Mouse (Mus musculus): ENCODE results near the gene Tnip1.

DNA sequence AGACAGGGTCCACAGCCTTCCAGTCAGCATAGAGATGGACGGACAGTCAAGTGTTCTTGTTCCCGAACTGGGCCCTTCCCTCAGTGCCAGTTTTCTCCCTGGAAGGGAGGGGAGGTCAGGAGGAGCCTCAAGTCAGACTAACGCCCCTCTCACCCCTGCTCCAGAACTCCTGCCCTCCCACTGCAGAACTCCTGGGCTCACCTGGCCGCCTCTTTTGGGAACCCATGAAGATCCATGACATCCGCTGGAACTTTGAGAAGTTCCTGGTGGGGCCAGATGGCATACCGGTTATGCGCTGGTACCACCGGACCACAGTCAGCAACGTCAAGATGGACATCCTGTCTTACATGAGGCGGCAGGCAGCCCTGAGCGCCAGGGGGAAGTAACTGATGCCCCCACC, 53.4 kb downstream of the Tnip1 start:
- TF ChIP-seq CTCF (IDR thresholded peaks at IDR 0.05) (no peak), EP300 (IDR thresholded peaks at IDR 0.05) (no peak)

Data from lung, postnatal 0 days (tissue).